In the genomic region with DNA sequence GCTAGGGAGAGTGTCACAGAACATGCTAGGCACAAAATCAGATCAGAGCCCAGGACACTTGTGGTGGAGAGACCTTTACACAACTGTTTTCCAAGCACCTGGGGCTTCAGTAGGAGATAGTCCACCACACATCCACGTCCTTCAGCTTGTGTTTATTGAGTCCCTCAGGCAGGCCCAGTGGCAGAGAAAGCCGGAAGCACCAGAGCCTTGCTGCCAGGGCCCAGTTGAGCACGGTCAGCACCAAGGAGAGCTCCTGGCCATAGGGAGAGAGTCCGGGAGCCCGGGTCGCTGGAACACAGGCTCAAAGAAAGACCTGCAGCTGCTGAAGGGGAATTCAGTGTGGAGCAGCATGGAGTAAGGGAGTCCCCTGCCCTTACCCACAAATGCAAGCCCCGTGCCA, we compare ENCODE assay signal across 11 mouse cellular contexts. TPM values are rescaled to one million over a fixed set of nuclear protein-coding genes. Genes with fewer than 3 reads are reported as not detected.
A peak's percentile ranks its signal among the peaks of the same experiment; 100 is the strongest.
DNase-seq lines count a peak whose midpoint lies in the region; ATAC-seq and TF ChIP-seq lines count a peak whose summit lies in the region.
"Had no signal": no experiment of that assay in that cellular context is flagged by ENCODE, and none has a peak within 500 bp of the region (broad histone marks: within the 10 kb centered on the region; RNA-seq: fewer than 3 reads in every experiment).

No protein-coding gene starts in this region.

- TF ChIP-seq POLR2A in cerebellum, adult 2 months (IDR thresholded peaks at IDR 0.05; ENCODE audit: borderline replicate concordance, insufficient read depth, low read length), result no peak

- no peaks in the 10 kb centered on the region for H3K36me3 ChIP-seq in kidney, embryonic 16.5 days (ENCODE audit: insufficient read depth, low read length)
- H3K36me3 ChIP-seq: hindbrain, embryonic 13.5 days had no signal

- H3K9me3 ChIP-seq in kidney, embryonic 16.5 days (ENCODE audit: low read length), result no peaks in the 10 kb centered on the region
- H3K9me3 ChIP-seq: hindbrain, embryonic 13.5 days had no signal

- no peak for TF ChIP-seq CTCF in cerebellum, adult 2 months (IDR thresholded peaks at IDR 0.05; ENCODE audit: borderline replicate concordance, insufficient read depth, low read depth, low read length)

- peak; percentile 30 for DNase-seq in kidney, adult 18-20 months
- DNase-seq in Muller cell, postnatal 12 days (ENCODE audit: inconsistent ontology term), result peak; percentile 54
- peak; percentile 86 for DNase-seq in embryo, embryonic 10 days (ENCODE audit: low spot score)
- peak; percentile 71 for DNase-seq in lung, postnatal 10 days
- no peak for DNase-seq in cerebellum, adult 2 months
- DNase-seq in cerebellum, adult 11 months, result no peak

- H3K4me1 ChIP-seq in kidney, embryonic 16.5 days (ENCODE audit: insufficient read depth, low read length), result no peaks in the 10 kb centered on the region
- H3K4me1 ChIP-seq in cerebellum, adult 2 months (ENCODE audit: control insufficient read depth, insufficient read depth, low read length), result peaks cover 14% of the 10 kb centered on the region; the same call in 1 of the 2 replicates

- 7% methylated on average over 7 of the region's 7 CpGs for WGBS in kidney, embryonic 16.5 days
- WGBS in cerebellum, adult 2 months, result 76% methylated on average over 7 of the region's 7 CpGs

- no peak overlapping the region for H3K4me3 ChIP-seq in kidney, embryonic 16.5 days (ENCODE audit: low read length)
- no peak overlapping the region for H3K4me3 ChIP-seq in cerebellum, adult 2 months (replicated peaks; ENCODE audit: insufficient read depth, low read depth, low read length)
- H3K4me3 ChIP-seq: hindbrain, embryonic 13.5 days had no signal

- no peaks in the 10 kb centered on the region for H3K27me3 ChIP-seq in kidney, embryonic 16.5 days (ENCODE audit: insufficient read depth, low read length)
- H3K27me3 ChIP-seq in cerebellum, adult 2 months (ENCODE audit: control insufficient read depth, insufficient read depth, low read length), result no peaks in the 10 kb centered on the region

- no peak overlapping the region for H3K9ac ChIP-seq in kidney, embryonic 16.5 days (replicated peaks; ENCODE audit: low read length)
- H3K9ac ChIP-seq: hindbrain, embryonic 13.5 days had no signal

- no peak overlapping the region for H3K27ac ChIP-seq in kidney, embryonic 16.5 days (ENCODE audit: low read length)
- no peak overlapping the region for H3K27ac ChIP-seq in cerebellum, adult 2 months (ENCODE audit: insufficient read depth, low read length)
- H3K27ac ChIP-seq: hindbrain, embryonic 13.5 days; macrophage had no signal

- no peak overlapping the region for H3K4me2 ChIP-seq in kidney, embryonic 16.5 days (replicated peaks; ENCODE audit: low read depth, low read length)
- H3K4me2 ChIP-seq: hindbrain, embryonic 13.5 days had no signal

- ATAC-seq in kidney, embryonic 16.5 days (ENCODE audit: low FRiP score, low TSS enrichment), result no peak
- ATAC-seq in megakaryocyte, adult 5-6 weeks (ENCODE audit: poor library complexity, severe bottlenecking), result no peak

RNA-seq across cellular contexts. Expression of a gene that starts 15.8 kb away (rescaled TPM):
- 0.12 and 0.15 TPM in 2 replicates for polyA plus RNA-seq in kidney, embryonic 16.5 days (2015; fragmentation: Nextera tagmentation; extraction: Ambion mirVana)
- not detected in 2 replicates for total RNA-seq in megakaryocyte, adult 5-6 weeks (2015)
- not detected in 2 replicates for total RNA-seq in megakaryocyte, adult 5-6 weeks (2017)
- 1.1 and 1.2 TPM in 2 replicates for polyA plus RNA-seq in cerebellum, adult 2 months (2012; rRNA removed)
- polyA plus RNA-seq: macrophage; spleen, adult 2 months had no signal

RNA-seq across cellular contexts. Expression of a gene that starts 33.2 kb away (rescaled TPM):
- polyA plus RNA-seq in kidney, embryonic 16.5 days (2015; fragmentation: Nextera tagmentation; extraction: Ambion mirVana), result 27.6 and 31.1 TPM in 2 replicates
- total RNA-seq in megakaryocyte, adult 5-6 weeks (2015), result not detected in 2 replicates
- total RNA-seq in megakaryocyte, adult 5-6 weeks (2017), result 0.15 TPM in 1 of 2 replicates, not detected in the other
- polyA plus RNA-seq in cerebellum, adult 2 months (2012; rRNA removed), result 55.0 and 63.1 TPM in 2 replicates

Comparison
In these comparisons a context has a peak if more than half of its experiments do, and no peak if none do; other contexts are left out.
1. DNase-seq: peak in kidney, adult 18-20 months (single experiment), Muller cell, postnatal 12 days (single experiment), embryo, embryonic 10 days (single experiment) and lung, postnatal 10 days (single experiment); none in cerebellum, adult 2 months (0 of 2) and cerebellum, adult 11 months (single experiment).